Mouse (Mus musculus): ENCODE data around the gene Arfgef2. TPM values are rescaled to one million over a fixed set of nuclear protein-coding genes. Genes with fewer than 3 reads are reported as not detected.

The Arfgef2 gene
- total and polyA plus RNA-seq, 3 experiments = 9.2 to 18.7 (median 11.2) TPM

DNA sequence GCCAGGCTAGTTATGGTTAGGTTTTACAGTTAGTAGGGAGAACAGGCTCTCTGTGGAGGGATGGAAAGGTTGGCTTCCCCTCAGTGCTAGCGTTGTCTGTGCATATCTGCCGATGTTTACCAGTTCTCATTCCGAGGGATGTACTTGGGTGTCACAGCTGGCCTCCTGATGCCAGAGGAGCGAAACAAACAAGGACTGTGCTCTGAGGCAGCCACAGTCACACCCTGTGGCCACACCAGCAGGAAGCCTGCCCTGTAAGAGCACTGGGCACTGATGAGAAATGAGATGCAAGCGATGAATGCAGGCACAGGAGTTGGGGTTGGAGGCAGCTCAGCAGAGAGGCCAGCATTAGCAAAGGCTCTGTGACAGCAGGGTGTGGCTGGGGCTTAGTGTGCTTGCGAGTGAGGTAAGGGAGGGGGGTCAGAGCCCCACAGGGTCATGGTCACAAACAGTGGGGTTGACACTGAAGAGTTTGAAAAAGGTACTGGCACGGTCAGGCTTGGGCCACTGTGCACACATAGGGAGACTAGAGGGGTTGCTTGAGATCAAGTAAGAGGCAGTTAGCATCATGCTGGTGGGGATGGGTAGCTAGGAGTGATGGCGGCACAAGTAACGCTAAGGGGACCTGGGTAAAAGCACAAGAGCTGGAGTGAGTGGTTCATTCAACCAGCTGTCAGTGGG is 13.2 kb downstream of the Arfgef2 start:
- no peak for TF ChIP-seq TBP (conservative IDR thresholded peaks at IDR 0.05; ENCODE audit: low read depth, low read length)
- TF ChIP-seq ZMIZ1 (IDR thresholded peaks at IDR 0.05; ENCODE audit: low read depth, low read length) = no peak
- TF ChIP-seq JUND (conservative IDR thresholded peaks at IDR 0.05; ENCODE audit: low read depth, low read length) = no peak
- no peak for TF ChIP-seq SIN3A (IDR thresholded peaks at IDR 0.05; ENCODE audit: low read length)
- no peak for TF ChIP-seq BHLHE40 (IDR thresholded peaks at IDR 0.05; ENCODE audit: low read depth, low read length)
- TF ChIP-seq POLR2AphosphoS2 (IDR thresholded peaks at IDR 0.05; ENCODE audit: low read depth, low read length) = no peak
- TF ChIP-seq NRF1 (IDR thresholded peaks at IDR 0.05; ENCODE audit: low read depth, low read length) = no peak
- no peak for TF ChIP-seq TCF12 (IDR thresholded peaks at IDR 0.05; ENCODE audit: low read depth, low read length)
- TF ChIP-seq CHD1 (IDR thresholded peaks at IDR 0.05; ENCODE audit: low read depth, low read length) = no peak
- no peak for TF ChIP-seq EP300 (IDR thresholded peaks at IDR 0.05; ENCODE audit: low read length)
- TF ChIP-seq ETS1 (conservative IDR thresholded peaks at IDR 0.05; ENCODE audit: low read depth, low read length) = no peak
- TF ChIP-seq ELF1 (IDR thresholded peaks at IDR 0.05; ENCODE audit: low read depth, low read length) = no peak
- no peak for TF ChIP-seq MAFK (IDR thresholded peaks at IDR 0.05; ENCODE audit: insufficient replicate concordance, low read length)
- TF ChIP-seq MAX (IDR thresholded peaks at IDR 0.05; ENCODE audit: low read length) = no peak
- no peak for TF ChIP-seq UBTF (IDR thresholded peaks at IDR 0.05; ENCODE audit: low read depth, low read length)
- no peak for TF ChIP-seq JUN (IDR thresholded peaks at IDR 0.05; ENCODE audit: insufficient read depth, low read depth, low read length)
- no peak for TF ChIP-seq RAD21 (IDR thresholded peaks at IDR 0.05; ENCODE audit: low read depth, low read length)
- dilution Hi-C loops (cut with MboI; ENCODE audit: extremely low pct_ligation_motif_present, extremely low pct_unique_long_range_greater_than_20kb, low sequenced_read_pairs) (no loop called here), in situ Hi-C loops (cut with MboI; ENCODE audit: low pct_ligation_motif_present, low pct_unique_long_range_greater_than_20kb, low sequenced_read_pairs) (no loop called here)
- Histone ChIP-seq H3K27me3 (replicated peaks) (no peaks in the 10 kb centered on the region), H3K27ac (ENCODE audit: insufficient read depth, low read depth) (no peak overlapping the region), H3K4me3 (replicated peaks in 1 of 3; ENCODE audit: low read depth in 2 of 3, low read length in 2 of 3, poor library complexity in 1 of 3) (no peak overlapping the region), H3K36me3 (replicated peaks in 1 of 2; ENCODE audit: control insufficient read depth in 1 of 2, insufficient read depth in 1 of 2, low read length in 1 of 2) (peaks cover 0 to 22% of the 10 kb centered on the region in 2 experiments), H3K9me3 (replicated peaks; ENCODE audit: low read length) (no peaks in the 10 kb centered on the region), H3K9ac (ENCODE audit: insufficient read depth, low read depth) (no peak overlapping the region), H3K79me2 (replicated peaks; ENCODE audit: control insufficient read depth, extremely low read depth, insufficient read depth, poor library complexity, severe bottlenecking) (no peaks in the 10 kb centered on the region), H3K4me2 (ENCODE audit: insufficient read depth, low read depth, poor library complexity, severe bottlenecking) (no peak overlapping the region), H3K4me1 (ENCODE audit: control insufficient read depth in 1 of 2, insufficient read depth in 2 of 2) (peaks cover 18 to 46% of the 10 kb centered on the region in 2 experiments)
- no peak for DNase-seq (ENCODE audit: extremely low read depth)

DNA sequence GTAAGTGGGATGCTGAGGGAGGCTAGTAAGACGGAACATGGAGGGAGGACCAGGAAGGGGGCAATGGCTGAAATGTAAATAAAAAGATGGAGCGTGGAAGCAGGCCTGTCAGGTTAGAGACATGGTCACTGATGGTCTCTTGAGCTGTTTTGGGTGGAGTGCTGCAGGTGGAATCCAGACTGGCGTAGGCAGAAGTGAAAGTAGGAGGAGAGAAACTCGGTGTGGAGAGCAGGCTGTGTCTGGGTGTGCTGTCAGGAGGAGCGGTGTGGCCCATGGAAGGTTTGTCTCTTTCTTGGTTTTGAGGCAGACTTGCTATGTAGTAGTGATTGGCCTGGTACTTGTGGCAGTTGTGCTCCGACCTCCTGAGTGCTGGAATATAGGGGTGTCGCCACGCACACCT is 14.5 kb downstream of the Arfgef2 start:
- TF ChIP-seq EP300 (IDR thresholded peaks at IDR 0.05; ENCODE audit: low read length) = peak; percentile 51; the same call in 1 of the 2 replicates
- TF ChIP-seq ZNF384 (IDR thresholded peaks at IDR 0.05; ENCODE audit: low read depth, low read length) = no peak
- TF ChIP-seq IRF4 (IDR thresholded peaks at IDR 0.05; ENCODE audit: low read depth, low read length) = peak; percentile 73
- dilution Hi-C loops (cut with MboI; ENCODE audit: extremely low pct_ligation_motif_present, extremely low pct_unique_long_range_greater_than_20kb, low sequenced_read_pairs) = no loop called here
- no peak overlapping the region for H3K4me3 ChIP-seq (replicated peaks in 1 of 3; ENCODE audit: low read depth in 2 of 3, low read length in 2 of 3, poor library complexity in 1 of 3)
- no peaks in the 10 kb centered on the region for H3K9me3 ChIP-seq (replicated peaks; ENCODE audit: low read length)
- no peak overlapping the region for H3K9ac ChIP-seq (ENCODE audit: insufficient read depth, low read depth)
- no peak overlapping the region for H3K27ac ChIP-seq (ENCODE audit: insufficient read depth, low read depth)
- DNase-seq (ENCODE audit: extremely low read depth) = peak; percentile 29
- H3K36me3 ChIP-seq (replicated peaks in 1 of 2; ENCODE audit: control insufficient read depth in 1 of 2, insufficient read depth in 1 of 2, low read length in 1 of 2) = peaks cover 0 to 22% of the 10 kb centered on the region in 2 experiments
- H3K4me1 ChIP-seq (ENCODE audit: control insufficient read depth in 1 of 2, insufficient read depth in 2 of 2) = peaks cover 18 to 49% of the 10 kb centered on the region in 2 experiments
- H3K4me2 ChIP-seq (ENCODE audit: insufficient read depth, low read depth, poor library complexity, severe bottlenecking) = no peak overlapping the region
- H3K27me3 ChIP-seq (replicated peaks) = no peaks in the 10 kb centered on the region
- in situ Hi-C loops (cut with MboI; ENCODE audit: low pct_ligation_motif_present, low pct_unique_long_range_greater_than_20kb, low sequenced_read_pairs) = no loop called here
- no peaks in the 10 kb centered on the region for H3K79me2 ChIP-seq (replicated peaks; ENCODE audit: control insufficient read depth, extremely low read depth, insufficient read depth, poor library complexity, severe bottlenecking)
